Mouse (Mus musculus): ENCODE measurements around the gene Glud1.
"Not testable (repeated sequence)": the region's sequence is repeated elsewhere in the genome, so short reads cannot be mapped to it uniquely, and the experiment has no call there.

Gene Glud1

DNA sequence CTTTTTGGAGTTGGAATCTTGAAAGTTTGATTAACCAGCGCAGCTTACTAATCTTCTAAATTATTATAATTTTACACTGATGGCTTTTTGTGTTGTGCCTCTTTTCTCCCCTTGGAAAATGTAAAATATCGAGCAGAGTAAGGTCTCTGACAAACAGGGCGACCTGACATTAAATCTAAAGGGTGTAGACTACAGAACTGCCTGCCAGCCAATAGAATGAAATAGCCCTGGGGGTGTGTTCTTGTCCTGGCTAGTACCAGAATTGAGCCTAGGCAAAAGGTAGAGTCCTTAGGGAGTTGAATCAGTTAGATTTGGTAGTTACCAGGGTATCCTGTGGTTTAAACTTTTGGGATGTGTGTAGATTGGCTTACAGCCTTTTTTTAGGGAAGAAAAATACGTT is 1.2 kb downstream of the Glud1 start:
- peak; percentile 72 for DNase-seq (ENCODE audit: low read depth, low spot score)

DNA sequence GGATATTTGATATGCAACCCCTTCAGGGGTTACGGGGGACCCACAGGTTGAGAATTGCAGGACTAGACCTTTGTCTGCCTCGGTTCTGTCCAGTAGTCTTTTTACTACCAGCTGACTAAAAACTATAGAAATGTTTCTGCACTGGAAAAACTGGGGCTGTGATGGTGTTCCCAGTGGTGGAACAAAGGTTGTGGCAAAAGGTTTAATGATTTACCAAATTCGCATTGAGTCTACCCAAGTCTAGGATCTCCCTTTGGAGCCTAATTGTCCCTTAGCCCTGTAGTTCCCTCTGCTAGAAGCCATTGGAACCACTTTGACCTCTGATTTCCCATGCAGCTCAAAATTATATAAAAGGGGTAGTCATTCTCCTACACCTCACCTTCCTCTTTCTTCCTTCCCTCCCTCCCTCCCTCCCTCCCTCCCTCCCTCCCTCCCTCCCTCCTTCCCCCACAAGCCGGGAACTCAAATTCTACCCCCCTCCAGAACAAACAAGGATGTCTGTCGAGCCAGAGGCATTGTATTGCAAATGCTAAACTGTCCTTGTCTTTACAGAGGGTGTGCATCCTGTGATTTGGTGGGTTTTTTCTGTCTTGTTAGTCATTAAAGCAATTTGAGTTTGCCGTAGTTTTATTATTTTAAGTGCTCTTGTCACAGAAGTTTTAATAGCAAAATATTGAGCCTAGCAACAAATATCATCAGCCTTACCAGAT is 2.0 kb downstream of the Glud1 start:
- no peak for DNase-seq (ENCODE audit: low read depth, low spot score)

DNA sequence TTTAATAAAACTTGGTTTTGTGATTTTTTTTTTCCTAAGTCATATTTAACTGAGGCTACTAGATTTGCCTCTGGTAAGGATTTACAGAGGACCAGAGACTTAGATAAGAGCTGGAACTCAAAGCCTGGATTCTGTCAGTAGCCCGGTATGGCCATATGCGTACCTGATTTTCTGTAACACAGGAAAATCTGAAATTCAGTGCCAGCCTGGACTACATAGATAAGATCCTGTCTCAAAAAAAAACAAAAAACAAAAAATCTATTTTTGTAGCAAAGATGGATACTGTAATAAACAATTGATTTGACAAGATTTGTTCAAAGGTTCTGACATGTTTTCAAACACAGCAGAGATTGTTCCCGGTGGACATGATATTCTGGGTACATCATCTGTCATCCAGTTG is 3.1 kb downstream of the Glud1 start:
- no peak for DNase-seq (ENCODE audit: low read depth, low spot score)

DNA sequence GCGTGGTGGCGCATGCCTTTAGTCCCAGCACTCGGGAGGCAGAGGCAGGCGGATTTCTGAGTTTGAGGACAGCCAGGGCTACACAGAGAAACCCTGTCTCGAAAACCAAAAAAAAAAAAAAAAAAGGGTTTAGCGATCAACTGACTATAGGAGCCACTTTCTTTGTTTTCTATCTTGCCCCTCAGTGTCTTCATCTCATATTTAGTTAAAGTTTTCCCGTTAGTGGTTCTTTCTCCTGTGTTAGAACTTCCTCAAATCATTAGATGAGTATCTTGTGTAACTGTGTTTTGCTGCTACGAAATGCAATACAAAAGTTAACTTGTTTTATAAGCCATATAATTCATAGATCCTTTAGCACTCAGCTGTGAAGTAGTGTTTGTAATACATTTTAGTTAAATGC is 3.9 kb downstream of the Glud1 start:
- not testable (repeated sequence) for DNase-seq (ENCODE audit: low read depth, low spot score)

DNA sequence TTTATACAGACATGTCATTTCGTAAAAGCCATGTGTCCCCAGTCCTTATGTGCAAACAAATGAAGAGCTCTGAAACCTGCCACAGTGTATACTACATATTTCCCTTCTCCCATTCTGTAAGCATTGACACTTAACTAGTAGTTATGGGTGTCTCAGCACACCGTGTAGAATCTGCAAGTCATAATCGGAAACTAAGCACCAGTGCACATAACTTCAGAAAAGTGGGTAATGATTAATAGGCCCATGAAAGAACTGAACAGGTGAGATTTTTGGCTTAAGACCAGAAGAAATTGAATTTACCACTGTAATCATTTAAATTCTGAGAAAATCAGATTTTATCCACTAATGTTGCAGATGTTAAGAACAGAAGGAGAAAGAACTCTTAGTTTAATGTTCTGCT is 4.3 kb downstream of the Glud1 start:
- DNase-seq (ENCODE audit: low read depth, low spot score): no peak

DNA sequence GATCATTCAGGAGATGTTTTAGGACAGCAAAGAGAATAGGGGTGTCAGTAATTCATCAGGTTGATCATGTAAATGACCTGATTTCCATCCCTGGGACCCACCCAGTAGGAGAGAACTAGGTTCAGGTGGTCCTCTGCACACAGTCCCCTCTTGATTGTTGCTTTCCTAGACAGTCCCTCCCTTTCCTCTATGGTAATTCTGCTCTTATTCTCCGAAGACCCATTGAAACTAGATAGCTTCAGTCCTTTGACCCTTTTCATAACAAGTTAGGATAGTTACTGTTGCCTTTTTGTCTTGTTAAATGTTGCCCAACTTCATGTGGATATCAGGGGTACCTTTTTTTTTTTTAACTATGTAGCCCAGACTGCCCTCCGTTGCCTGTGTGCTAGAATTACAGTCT is 5.8 kb downstream of the Glud1 start:
- no peak for DNase-seq (ENCODE audit: low read depth, low spot score)

DNA sequence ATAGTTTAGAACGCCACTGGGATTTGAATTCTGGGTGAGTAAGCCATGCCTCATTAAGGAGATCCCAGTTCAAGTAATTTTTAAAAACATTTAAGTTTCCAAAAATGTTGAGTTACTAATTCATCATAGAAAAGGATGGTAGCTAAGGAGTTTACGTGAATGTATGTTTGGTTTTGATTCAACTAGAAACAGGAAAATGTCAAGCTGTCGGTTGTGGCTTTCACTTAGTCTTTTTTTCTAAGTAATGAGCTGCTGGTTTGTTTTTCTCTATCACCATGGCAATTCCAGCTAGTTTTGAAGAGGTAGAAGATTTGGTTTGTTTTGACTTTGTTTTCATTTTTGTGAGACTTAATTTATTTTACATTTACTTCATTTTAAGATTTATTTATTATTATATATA is 6.9 kb downstream of the Glud1 start:
- DNase-seq (ENCODE audit: low read depth, low spot score): peak; percentile 52

DNA sequence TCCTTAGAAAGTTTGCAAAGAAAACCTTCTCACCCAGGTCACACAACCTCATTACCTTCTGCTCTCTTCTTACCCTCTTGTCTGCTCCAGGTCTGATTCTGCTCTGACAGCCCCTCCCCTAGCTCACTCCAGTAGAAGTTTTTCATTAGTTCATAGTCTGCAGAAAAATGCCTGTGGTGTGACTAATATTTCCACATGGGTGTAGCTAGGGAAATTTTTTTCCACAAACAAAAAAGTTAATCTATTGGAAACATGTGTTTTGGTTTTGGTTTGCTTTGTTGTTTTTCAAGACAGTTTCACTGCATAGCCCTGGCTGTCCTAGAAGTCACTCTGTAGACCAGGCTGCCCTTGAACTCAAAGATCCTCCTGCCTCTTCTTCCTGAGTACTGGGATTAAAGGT is 7.6 kb downstream of the Glud1 start:
- DNase-seq (ENCODE audit: low read depth, low spot score): peak; percentile 90

DNA sequence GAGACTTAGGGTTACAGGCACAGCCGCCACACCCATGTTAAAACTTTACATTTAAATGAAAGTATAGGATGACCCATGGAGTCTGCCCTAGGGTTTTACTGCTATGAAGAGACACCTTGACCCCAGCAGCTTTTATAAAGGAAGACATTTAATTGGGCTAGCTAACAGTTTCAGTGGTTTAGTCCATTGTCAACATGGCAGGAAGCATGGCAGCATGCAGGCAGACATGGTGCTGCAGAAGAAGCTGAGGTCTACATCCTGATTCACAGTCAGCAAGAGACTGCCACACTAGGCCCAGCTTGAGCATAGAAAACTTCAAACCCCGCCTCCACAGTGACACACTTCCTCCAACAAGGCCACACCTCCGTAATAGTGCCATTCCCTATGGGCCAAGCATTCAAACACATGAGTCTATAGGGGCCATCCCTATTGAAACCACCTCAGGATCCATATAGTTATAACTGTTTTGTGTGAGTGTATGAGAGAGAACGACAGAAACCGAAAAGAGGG is 13.1 kb downstream of the Glud1 start:
- DNase-seq (ENCODE audit: low read depth, low spot score): no peak

DNA sequence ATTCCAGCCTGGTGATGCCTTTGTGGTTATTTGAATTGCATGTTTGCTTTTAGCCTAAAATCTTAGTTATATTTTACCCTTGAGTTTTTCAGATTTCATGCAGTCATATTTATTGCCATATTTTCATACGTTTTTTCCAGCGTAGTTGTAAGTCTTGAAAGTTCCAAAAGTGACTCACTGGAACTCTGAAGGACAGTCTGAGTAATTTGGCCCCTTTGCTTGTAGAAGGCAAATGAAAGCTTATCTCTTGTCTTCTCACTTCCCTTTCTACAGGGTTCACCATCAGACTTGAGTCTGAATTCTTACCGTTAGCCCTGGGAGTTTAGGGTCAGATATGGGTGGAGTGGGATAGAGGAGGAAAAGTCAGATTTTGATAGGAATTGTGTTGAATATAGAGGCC is 16.1 kb downstream of the Glud1 start:
- DNase-seq (ENCODE audit: low read depth, low spot score): no peak

DNA sequence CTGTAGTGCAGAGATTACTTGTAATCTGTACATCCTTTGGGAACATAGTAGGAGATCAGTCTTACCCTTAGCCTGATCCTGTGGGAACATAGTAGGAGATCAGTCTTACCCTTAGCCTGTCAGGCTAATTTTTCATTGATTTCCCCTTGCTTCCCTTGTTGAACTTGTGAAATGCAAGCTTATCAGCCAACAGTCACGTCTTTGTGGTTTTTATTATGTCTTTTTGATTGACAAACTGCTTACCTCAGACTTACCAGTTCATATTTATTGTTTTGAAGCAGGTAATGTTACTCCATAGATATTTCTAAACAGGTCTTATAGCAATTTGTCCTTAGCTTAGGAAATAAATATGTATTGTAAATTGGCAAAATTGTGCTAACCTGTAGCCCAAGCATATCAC is 17.1 kb downstream of the Glud1 start:
- no peak for DNase-seq (ENCODE audit: low read depth, low spot score)

DNA sequence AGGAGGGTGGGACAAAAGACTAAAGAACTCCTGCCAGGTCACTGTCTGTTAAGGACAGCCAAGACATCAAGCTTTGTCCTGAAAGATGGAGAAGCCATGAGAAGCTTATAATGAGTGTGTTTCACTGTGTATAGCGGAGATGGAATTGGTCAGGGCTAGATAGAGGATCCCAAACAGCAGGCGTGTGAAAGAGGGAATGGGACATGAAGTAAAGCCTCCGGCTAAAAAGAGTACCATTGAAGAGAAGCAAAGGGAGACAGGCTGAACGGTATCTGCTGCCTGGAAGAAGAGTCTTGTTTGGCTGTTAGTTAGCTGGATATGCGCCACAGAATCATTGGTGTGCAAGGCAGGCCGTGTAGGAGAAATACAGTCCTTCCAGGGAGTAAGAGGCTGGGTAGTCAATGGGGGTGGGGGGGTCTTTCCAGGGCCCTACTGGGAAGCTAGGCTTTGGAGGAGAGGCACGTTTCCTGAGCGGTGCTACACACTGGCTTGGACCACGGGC is 20.2 kb downstream of the Glud1 start:
- DNase-seq (ENCODE audit: low read depth, low spot score): no peak

DNA sequence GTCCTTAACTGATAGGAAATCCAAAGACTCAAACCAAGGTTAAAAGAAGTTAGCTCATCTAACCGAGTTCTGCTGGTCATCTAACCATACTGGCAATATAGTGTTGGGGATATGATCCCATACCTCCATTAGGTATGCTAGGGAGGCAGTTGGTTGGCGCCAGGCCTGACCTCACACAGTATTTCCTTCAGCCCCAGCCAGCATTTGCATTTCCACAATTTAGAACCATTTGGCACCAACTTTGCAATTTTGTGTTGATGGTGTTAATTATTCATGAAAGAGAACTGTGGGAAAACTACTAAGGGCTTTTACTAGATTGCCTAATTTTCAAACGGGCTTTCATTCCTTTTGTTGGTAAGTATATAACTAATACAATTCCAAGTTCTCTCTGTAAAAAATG is 21.4 kb downstream of the Glud1 start:
- DNase-seq (ENCODE audit: low read depth, low spot score): no peak

DNA sequence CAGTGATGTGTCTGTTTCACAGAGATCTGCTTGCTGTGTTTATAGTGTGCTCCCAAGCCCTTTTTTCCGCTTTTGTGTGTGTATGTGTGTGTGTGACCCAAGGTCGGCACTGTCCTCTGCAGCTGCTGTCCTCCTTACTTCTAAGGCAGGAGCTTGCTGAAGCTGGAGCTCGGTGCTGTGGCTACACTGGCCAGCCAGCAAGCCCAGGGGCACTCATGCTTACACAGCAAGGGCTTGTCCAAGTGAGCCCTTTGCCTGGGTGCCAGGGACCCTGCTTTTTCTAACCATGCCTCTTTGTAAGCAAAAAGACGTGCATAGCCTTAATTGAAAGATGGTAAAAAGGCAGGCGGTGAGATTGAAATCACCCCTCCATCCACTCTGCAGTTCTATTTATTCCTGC is 21.9 kb downstream of the Glud1 start:
- DNase-seq (ENCODE audit: low read depth, low spot score): no peak

DNA sequence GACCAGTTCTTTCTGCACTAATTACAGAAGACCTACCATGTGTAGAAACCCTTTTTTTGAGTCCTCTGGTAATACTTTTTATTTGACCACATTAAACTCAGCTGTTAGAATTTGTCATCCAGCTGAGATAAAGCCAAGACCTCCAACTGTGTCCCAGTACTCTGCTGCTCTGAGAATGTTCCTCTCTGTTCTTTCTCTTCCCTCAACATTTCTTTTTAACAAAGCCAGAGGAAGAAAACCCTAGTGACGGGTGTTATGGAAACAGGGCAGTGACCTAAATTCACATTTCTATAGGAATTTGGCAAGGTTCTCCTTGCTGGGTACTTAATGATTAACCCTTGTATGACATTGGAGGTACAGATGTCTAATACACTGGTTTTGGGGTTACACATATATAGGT is 28.9 kb downstream of the Glud1 start:
- no peak for DNase-seq (ENCODE audit: low read depth, low spot score)

DNA sequence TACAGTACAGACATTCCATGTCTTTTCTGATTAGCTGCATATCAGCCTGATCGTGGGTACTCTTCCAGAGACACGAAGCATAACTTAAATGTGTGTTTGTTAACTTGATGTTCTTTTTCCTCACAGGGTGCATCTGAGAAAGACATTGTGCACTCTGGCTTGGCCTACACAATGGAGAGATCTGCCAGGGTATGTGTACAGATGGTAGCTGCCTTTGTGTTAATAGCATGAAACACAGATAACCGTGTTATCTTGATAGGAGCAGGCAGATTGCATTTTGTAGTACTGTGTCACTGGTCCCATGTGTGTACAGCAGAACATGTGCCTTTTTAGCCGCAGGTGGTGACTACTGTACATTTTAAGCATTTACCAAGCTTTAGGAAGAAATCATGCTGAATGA is 31.5 kb downstream of the Glud1 start:
- no peak for DNase-seq (ENCODE audit: low read depth, low spot score)

DNA sequence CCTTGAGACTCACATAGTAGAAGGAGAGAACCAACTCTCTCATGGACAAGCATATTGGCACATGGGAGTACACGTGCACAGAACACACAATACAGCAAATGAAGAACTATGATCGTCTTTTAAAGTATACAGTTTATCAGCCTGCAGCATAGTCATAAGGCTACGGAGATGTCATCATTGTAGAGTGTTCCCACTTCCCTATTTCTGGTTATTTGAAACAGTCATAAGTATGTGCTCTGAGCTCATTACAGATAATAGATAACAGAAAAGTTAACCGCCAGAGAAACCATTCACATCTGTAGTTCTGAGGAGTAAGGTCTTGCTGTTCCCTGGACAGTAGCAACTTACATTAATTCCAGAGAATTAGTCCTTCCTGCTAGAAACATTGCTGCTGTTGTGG is 32.6 kb downstream of the Glud1 start:
- no peak for DNase-seq (ENCODE audit: low read depth, low spot score)

DNA sequence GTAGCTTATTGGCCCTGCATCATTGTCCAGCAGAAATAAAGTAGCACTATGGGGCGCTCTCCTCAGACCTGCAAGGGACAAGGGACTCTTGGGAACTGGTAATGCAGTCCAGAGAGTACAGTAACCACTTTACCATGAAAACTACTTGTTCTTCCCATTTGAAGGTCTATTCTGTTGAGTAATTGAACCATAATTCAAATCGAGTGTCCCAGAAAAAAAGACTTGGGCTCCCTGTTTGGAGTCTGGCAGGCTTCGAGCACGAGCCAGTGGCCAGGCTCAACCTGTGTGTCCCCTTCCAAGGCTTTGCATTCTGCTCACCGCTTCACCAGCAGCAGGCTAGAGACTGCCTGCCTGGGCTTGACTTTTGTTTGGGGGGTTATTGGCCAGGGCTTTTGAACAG is 33.8 kb downstream of the Glud1 start:
- no peak for DNase-seq (ENCODE audit: low read depth, low spot score)

DNA sequence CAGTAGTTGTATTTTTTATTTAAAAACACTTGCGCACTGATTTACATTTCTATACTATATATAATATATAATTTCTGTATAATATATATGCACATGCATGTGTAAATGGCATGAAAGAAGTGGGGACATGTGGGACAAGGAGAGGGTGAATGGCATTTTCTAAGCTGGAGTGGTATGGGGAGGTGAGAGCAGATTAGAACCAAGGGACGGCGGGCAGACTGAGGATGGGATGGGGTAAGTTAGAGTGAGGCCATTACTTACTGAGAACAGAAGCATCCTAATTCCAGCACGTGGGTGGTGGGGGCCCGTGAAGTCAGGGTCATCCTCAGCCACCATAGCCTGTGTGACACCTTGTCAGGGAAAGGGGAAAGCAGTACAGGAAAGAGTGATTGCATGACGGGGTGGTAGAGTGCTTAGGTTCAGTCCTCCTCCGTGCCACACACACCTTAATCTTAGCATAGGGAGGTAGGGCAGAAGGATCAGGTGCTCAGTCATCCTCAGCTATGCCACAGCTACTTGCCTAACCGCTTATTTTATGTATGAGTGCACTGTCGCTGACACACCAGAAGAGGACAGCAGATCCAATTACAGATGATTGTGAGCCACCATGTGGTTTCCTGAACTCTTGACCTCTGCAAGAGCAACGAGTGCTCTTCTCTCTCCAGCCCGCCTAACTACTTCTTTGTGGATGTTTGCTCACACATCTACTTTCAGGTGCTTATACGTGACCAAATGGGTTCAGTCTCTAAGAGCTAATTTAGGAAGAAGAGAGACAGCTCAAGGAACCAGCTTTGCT is 35.4 kb downstream of the Glud1 start:
- peak; percentile 44 for DNase-seq (ENCODE audit: low read depth, low spot score)

DNA sequence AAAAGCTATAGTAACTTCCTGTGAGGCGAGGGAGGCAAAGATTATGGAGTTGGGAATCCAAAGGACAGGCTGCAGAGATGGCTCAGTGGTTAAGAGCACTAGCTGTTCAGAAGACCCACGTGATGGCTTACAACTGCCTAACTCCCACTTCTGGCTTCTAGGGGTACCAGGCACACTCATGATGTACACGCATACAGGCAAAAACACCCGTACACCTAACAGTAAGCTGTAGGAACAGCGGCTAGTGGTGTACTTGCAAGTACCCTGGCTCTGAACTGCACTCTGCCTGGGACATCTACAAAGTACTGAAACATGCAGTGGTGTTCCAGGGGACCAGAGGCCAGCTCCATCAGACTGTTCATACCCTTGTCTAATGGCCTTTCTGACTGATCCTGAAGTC is 36.6 kb downstream of the Glud1 start:
- DNase-seq (ENCODE audit: low read depth, low spot score): no peak

DNA sequence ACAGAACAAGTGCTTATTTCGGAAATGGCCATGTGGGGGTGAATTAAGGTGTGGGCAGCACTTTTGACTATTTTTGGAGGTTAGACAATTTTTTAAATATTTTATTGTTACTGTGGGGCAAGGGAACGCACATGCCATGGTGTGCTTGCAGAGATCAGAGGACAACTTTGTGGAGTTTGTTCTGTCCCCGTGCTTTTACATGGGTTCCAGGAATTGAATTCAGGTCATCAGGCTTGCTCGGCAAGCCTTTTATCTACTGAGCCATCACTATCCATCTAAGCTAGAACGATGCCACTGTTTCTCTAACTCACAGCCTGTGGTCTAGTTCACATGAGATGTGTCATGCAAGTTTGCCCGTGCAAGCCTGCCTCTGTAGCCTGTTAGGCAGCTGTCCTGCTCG is 37.8 kb downstream of the Glud1 start:
- DNase-seq (ENCODE audit: low read depth, low spot score): no peak

DNA sequence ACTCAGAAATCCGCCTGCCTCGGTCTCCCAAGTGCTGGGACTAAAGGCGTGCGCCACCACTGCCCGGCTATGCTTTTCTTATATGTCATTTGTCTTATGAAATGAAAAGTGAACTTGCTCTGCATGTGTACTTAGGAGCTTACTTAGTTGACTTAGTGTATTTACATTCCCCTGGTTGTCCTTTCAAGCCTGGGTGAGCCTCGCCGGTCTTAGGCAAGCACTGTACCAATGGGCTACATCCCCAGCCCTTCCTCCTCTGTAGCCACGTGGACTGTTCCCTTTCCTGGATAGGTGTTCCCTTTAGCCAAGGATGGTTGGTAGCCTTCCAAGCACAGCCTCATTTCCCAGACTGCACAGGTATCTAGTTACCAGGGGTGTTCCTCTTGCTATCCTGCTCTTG is 38.5 kb downstream of the Glud1 start:
- no peak for DNase-seq (ENCODE audit: low read depth, low spot score)

DNA sequence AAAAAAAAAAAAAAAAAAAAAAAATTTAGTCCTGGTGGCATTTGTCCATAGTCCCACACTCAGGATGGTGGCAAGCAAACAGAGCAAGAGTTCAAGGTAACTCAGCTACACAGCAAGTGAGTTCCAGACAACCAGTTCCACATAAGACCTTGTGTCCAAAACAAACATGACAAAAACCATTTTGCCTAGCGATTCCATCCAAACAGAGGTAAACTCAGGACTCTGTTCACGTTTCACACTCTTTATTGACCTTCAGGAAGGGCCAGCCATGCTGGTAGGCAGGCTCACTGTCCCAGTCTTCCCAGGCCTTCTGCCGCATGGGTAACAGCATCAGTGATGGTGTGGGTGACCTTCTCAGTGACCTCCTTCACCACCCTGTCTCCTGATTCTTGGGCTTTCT is 41.1 kb downstream of the Glud1 start:
- DNase-seq (ENCODE audit: low read depth, low spot score): no peak
